Mouse (Mus musculus) left cerebral cortex, adult 2 months (tissue): ENCODE measurements around the gene Cand2. TPM values are rescaled to one million over a fixed set of nuclear protein-coding genes. Genes with fewer than 3 reads are reported as not detected.

ENCODE experiments used
- DNase-seq, 2 experiments: peaks; one replicate each; pipeline ENCODE4 v3.0.0; 2021 to 2022; ENCODE audit warnings: low spot score in 2 of 2, mixed read lengths in 1 of 2; ENCODE audit errors: extremely low spot score in 1 of 2
- H3K27ac ChIP-seq: fragments of 200-600 bp; 2 replicates; pipeline ENCODE4 v1.8.1; 2022
- H3K4me3 ChIP-seq: fragments of 200-600 bp; 2 replicates; pipeline ENCODE4 v1.8.1; 2022
- CTCF ChIP-seq: fragments of 200-600 bp; IDR thresholded peaks from 2 replicates; pipeline ENCODE4 v1.8.1; 2022; ENCODE audit warnings: antibody characterized with exemption, mild to moderate bottlenecking, moderate library complexity
- intact Hi-C: fragments of 180-260 bp; cut with DNase I; formaldehyde crosslinking; loops from one replicate; pipeline ENCODE4 v1.15.1; 2025
- total RNA-seq, 2 experiments: library from RNA; stranded (reverse); gene quantifications; 2 replicates each; pipeline ENCODE4 v1.2.3; 2021

The Cand2 gene
- total RNA-seq, 2 experiments from 2014 or later: 1.8 to 1.9 TPM

GRCm38 (mm10) chr6:115760982-115761381, 13.4 kb upstream of the Cand2 start:
- no peak overlapping the region for H3K27ac ChIP-seq
- no peak for DNase-seq
- intact Hi-C loops: no loop called here
- no peak overlapping the region for H3K4me3 ChIP-seq
- no peak for TF ChIP-seq CTCF

- intact Hi-C loops: no loop called here
- no peak within 1 kb of the TSS for H3K4me3 ChIP-seq
- DNase-seq: no peak
- no peak within 1 kb of the TSS for H3K27ac ChIP-seq
- no peak for TF ChIP-seq CTCF
Observed at GRCm38 (mm10) chr6:115761995-115762756, 12.2 kb upstream of the Cand2 start, which contains the start of gene Tmem40. Gene Tmem40, minus strand, starts transcription at chr6:115762410.

- H3K27ac ChIP-seq: no peak overlapping the region
- DNase-seq: peak in 1 of 2 experiments; percentile 11
- intact Hi-C loops: no loop called here
- no peak overlapping the region for H3K4me3 ChIP-seq
- TF ChIP-seq CTCF: no peak
Observed at GRCm38 (mm10) chr6:115764179-115764578, 10.2 kb upstream of the Cand2 start.

GRCm38 (mm10) chr6:115767357-115767756, 7.0 kb upstream of the Cand2 start:
- no peak for TF ChIP-seq CTCF
- no peak for DNase-seq
- no peak overlapping the region for H3K4me3 ChIP-seq
- intact Hi-C loops: no loop called here
- no peak overlapping the region for H3K27ac ChIP-seq

- Histone ChIP-seq H3K27ac (no peak overlapping the region), H3K4me3 (no peak overlapping the region)
- intact Hi-C loops: no loop called here
- TF ChIP-seq CTCF: no peak
- no peak for DNase-seq
Observed at GRCm38 (mm10) chr6:115768207-115768606, 6.1 kb upstream of the Cand2 start.

- Histone ChIP-seq H3K27ac (no peak overlapping the region), H3K4me3 (no peak overlapping the region)
- no peak for DNase-seq
- intact Hi-C loops: no loop called here
- peak; percentile 22 for TF ChIP-seq CTCF
Observed at GRCm38 (mm10) chr6:115770059-115770670, 4.2 kb upstream of the Cand2 start.

GRCm38 (mm10) chr6:115770852-115771251, 3.5 kb upstream of the Cand2 start:
- no peak overlapping the region for H3K4me3 ChIP-seq
- no peak for DNase-seq
- H3K27ac ChIP-seq: no peak overlapping the region
- intact Hi-C loops: no loop called here
- TF ChIP-seq CTCF: no peak

- no peak for TF ChIP-seq CTCF
- Histone ChIP-seq H3K4me3 (no peak overlapping the region), H3K27ac (no peak overlapping the region)
- no peak for DNase-seq
- intact Hi-C loops: no loop called here
Observed at GRCm38 (mm10) chr6:115772201-115772600, 2.1 kb upstream of the Cand2 start.

- Histone ChIP-seq H3K27ac (no peak overlapping the region), H3K4me3 (no peak overlapping the region)
- peak; percentile 21; the same call in 1 of the 2 replicates for TF ChIP-seq CTCF
- DNase-seq: no peak
- intact Hi-C loops: no loop called here
Observed at GRCm38 (mm10) chr6:115772604-115773003, 1.7 kb upstream of the Cand2 start.

- Histone ChIP-seq H3K4me3 (peak overlapping the region; percentile 38), H3K27ac (no peak overlapping the region)
- TF ChIP-seq CTCF: no peak
- intact Hi-C loops: no loop called here
- DNase-seq: no peak
Observed at GRCm38 (mm10) chr6:115773966-115774413, 348 bp upstream of the Cand2 start.

GRCm38 (mm10) chr6:115775838-115776237, 1.5 kb downstream of the Cand2 start:
- no peak overlapping the region for H3K4me3 ChIP-seq
- intact Hi-C loops: no loop called here
- no peak for DNase-seq
- no peak for TF ChIP-seq CTCF
- H3K27ac ChIP-seq: no peak overlapping the region

- DNase-seq: no peak
- H3K27ac ChIP-seq: no peak overlapping the region
- intact Hi-C loops: no loop called here
- TF ChIP-seq CTCF: no peak
- no peak overlapping the region for H3K4me3 ChIP-seq
Observed at GRCm38 (mm10) chr6:115776363-115776762, 2.0 kb downstream of the Cand2 start.
